Mouse (Mus musculus): Measurements from ENCODE around the gene Spib.

GRCm38 (mm10) chr7:44491391-44491790, 40.5 kb downstream of the Spib start:
- TF ChIP-seq CTCF (IDR thresholded peaks at IDR 0.05; ENCODE audit: control insufficient read depth, insufficient read depth, low read length) (no peak), POLR2A (IDR thresholded peaks at IDR 0.05; ENCODE audit: borderline replicate concordance, control insufficient read depth, low read depth, low read length) (no peak)
